Mouse (Mus musculus) ES-Bruce4 (cell line): ENCODE results near the gene Ppp1r27.

Experiments
- CTCF ChIP-seq: IDR thresholded peaks from one replicate; pipeline ENCODE4 v1.8.1; 2011; ENCODE audit warnings: low read depth, low read length
- EP300 ChIP-seq: IDR thresholded peaks from 2 replicates; pipeline ENCODE4 v1.6.1; 2011; ENCODE audit warnings: low read depth, low read length; ENCODE audit not compliant: insufficient read depth
- POLR2A ChIP-seq: IDR thresholded peaks from one replicate; pipeline ENCODE4 v1.8.1; 2011; ENCODE audit warnings: low read length; ENCODE audit not compliant: insufficient read depth

- TF ChIP-seq POLR2A (no peak), EP300 (no peak), CTCF (no peak)
Observed at GRCm38 (mm10) chr11:120577211-120578023, 26.5 kb upstream of the Ppp1r27 start.
